Comparison of ENCODE assay signal across 15 mouse cellular contexts in genomic region chr11:113468016-113468415, GRCm38 (mm10).
A peak's percentile ranks its signal among the peaks of the same experiment; 100 is the strongest.
DNase-seq lines count a peak whose midpoint lies in the region; ATAC-seq and TF ChIP-seq lines count a peak whose summit lies in the region.
"Had no signal": no experiment of that assay in that cellular context is flagged by ENCODE, and none has a peak within 500 bp of the region (broad histone marks: within the 10 kb centered on the region; RNA-seq: fewer than 3 reads in every experiment).

No protein-coding gene starts in this region.

- no peaks in the 10 kb centered on the region for H3K36me3 ChIP-seq in hindbrain, embryonic 10.5 days
- no peaks in the 10 kb centered on the region for H3K36me3 ChIP-seq in midbrain, embryonic 12.5 days
- no peaks in the 10 kb centered on the region for H3K36me3 ChIP-seq in heart, adult 2 months (ENCODE audit: control insufficient read depth, insufficient read depth, low read length)
- H3K36me3 ChIP-seq: embryonic facial prominence, embryonic 12.5 days; heart, embryonic 13.5 days; lung, embryonic 15.5 days had no signal

- no peaks in the 10 kb centered on the region for H3K9me3 ChIP-seq in hindbrain, embryonic 10.5 days
- H3K9me3 ChIP-seq in midbrain, embryonic 12.5 days: 0 out of 2 replicates have a peak, but pooled peaks cover 2% of the 10 kb centered on the region
- H3K9me3 ChIP-seq: embryonic facial prominence, embryonic 12.5 days; heart, embryonic 13.5 days; lung, embryonic 15.5 days had no signal

- TF ChIP-seq EP300 in heart, adult 2 months (IDR thresholded peaks at IDR 0.05; ENCODE audit: insufficient read depth, low read depth, low read length): no peak

- intact Hi-C loops in heart, adult 2 months (cut with DNase I): no loop called here

- ATAC-seq in midbrain, embryonic 12.5 days (ENCODE audit: low FRiP score, low read depth): peak; percentile 61
- ATAC-seq in erythroid progenitor cell, adult 5-6 weeks (replicated peaks; ENCODE audit: low FRiP score, poor library complexity, severe bottlenecking): no peak
- ATAC-seq: Patski had no signal

- no peaks in the 10 kb centered on the region for H3K27me3 ChIP-seq in hindbrain, embryonic 10.5 days (ENCODE audit: insufficient read depth, poor library complexity, severe bottlenecking)
- no peaks in the 10 kb centered on the region for H3K27me3 ChIP-seq in midbrain, embryonic 12.5 days
- no peaks in the 10 kb centered on the region for H3K27me3 ChIP-seq in heart, adult 2 months (ENCODE audit: control insufficient read depth, insufficient read depth, low read length)
- H3K27me3 ChIP-seq: embryonic facial prominence, embryonic 12.5 days; heart, embryonic 13.5 days; lung, embryonic 15.5 days; Patski had no signal

- no peak overlapping the region; the same call in none of the 2 replicates for H3K4me2 ChIP-seq in midbrain, embryonic 12.5 days (replicated peaks)
- H3K4me2 ChIP-seq: embryonic facial prominence, embryonic 12.5 days; heart, embryonic 13.5 days; lung, embryonic 15.5 days had no signal

- WGBS in hindbrain, embryonic 10.5 days: 45% methylated on average over 10 of the region's 10 CpGs
- 37% methylated on average over 10 of the region's 10 CpGs for WGBS in midbrain, embryonic 12.5 days
- WGBS in heart, adult 2 months: 78% methylated on average over 10 of the region's 10 CpGs

- TF ChIP-seq CTCF in heart, adult 2 months (IDR thresholded peaks at IDR 0.05): no peak

- no peaks in the 10 kb centered on the region for H3K79me2 ChIP-seq in heart, adult 2 months (replicated peaks; ENCODE audit: control insufficient read depth, insufficient read depth, low read length)

- 0 out of 2 replicates have a peak overlapping the region, but pooled peaks have one; percentile 1 for H3K4me3 ChIP-seq in hindbrain, embryonic 10.5 days
- H3K4me3 ChIP-seq in midbrain, embryonic 12.5 days: no peak overlapping the region
- H3K4me3 ChIP-seq in heart, adult 2 months: no peak overlapping the region
- H3K4me3 ChIP-seq: embryonic facial prominence, embryonic 12.5 days; heart, embryonic 13.5 days; lung, embryonic 15.5 days had no signal

- H3K4me1 ChIP-seq in hindbrain, embryonic 10.5 days (replicated peaks): peaks cover 59% of the 10 kb centered on the region
- H3K4me1 ChIP-seq in midbrain, embryonic 12.5 days: peaks cover 24% of the 10 kb centered on the region
- H3K4me1 ChIP-seq in heart, adult 2 months (ENCODE audit: control insufficient read depth, insufficient read depth, low read length): no peaks in the 10 kb centered on the region

- H3K27ac ChIP-seq in hindbrain, embryonic 10.5 days: peak overlapping the region; percentile 88
- H3K27ac ChIP-seq in midbrain, embryonic 12.5 days (replicated peaks): peak overlapping the region; percentile 85
- H3K27ac ChIP-seq in heart, adult 2 months: no peak overlapping the region
- H3K27ac ChIP-seq: embryonic facial prominence, embryonic 12.5 days; heart, embryonic 13.5 days; lung, embryonic 15.5 days had no signal

- TF ChIP-seq POLR2A in heart, adult 2 months (IDR thresholded peaks at IDR 0.05; ENCODE audit: insufficient read depth, low read depth, low read length): no peak

- H3K9ac ChIP-seq in midbrain, embryonic 12.5 days (replicated peaks): no peak overlapping the region
- H3K9ac ChIP-seq in heart, adult 2 months (ENCODE audit: low read depth, low read length): no peak overlapping the region
- H3K9ac ChIP-seq: embryonic facial prominence, embryonic 12.5 days; heart, embryonic 13.5 days; lung, embryonic 15.5 days had no signal

- peak; percentile 14 for DNase-seq in kidney, adult 11 months
- no peak for DNase-seq in kidney, postnatal 14 days
- peak; percentile 48 for DNase-seq in hindbrain, embryonic 10.5 days (ENCODE audit: low spot score)
- peak; percentile 56 for DNase-seq in retina, embryonic 14.5 days (ENCODE audit: low spot score)
- no peak for DNase-seq in heart, adult 2 months
- DNase-seq in gastrocnemius, adult 8-10 months (ENCODE audit: low spot score in 2 of 2): no peak
- DNase-seq: cerebellum, adult 8-10 months; gastrocnemius, postnatal 36 days; thymus, postnatal 14 days had no signal

Comparison
In these comparisons a context has a peak if more than half of its experiments do, and no peak if none do; other contexts are left out.
1. DNase-seq: peak in kidney, adult 11 months (single experiment), hindbrain, embryonic 10.5 days (single experiment) and retina, embryonic 14.5 days (single experiment); none in kidney, postnatal 14 days (single experiment), heart, adult 2 months (0 of 2) and gastrocnemius, adult 8-10 months (0 of 2).